Mouse (Mus musculus) brain, embryonic 14.5 days (tissue): ENCODE measurements around the gene Arid1a.

Experiments used
- CTCF ChIP-seq: fragments of 200-500 bp; IDR thresholded peaks from 2 replicates; pipeline ENCODE4 v1.5.1; 2012; ENCODE audit warnings: inconsistent platforms, mild to moderate bottlenecking, moderate library complexity, borderline replicate concordance; ENCODE audit not compliant: insufficient read depth, insufficient read length; ENCODE audit errors: extremely low read depth
- POLR2A ChIP-seq: fragments of 200-500 bp; IDR thresholded peaks from 2 replicates; pipeline ENCODE4 v1.6.1; 2012; ENCODE audit warnings: mild to moderate bottlenecking, inconsistent platforms, borderline replicate concordance; ENCODE audit not compliant: poor library complexity, insufficient read depth, insufficient read length, severe bottlenecking; ENCODE audit errors: extremely low read depth

DNA sequence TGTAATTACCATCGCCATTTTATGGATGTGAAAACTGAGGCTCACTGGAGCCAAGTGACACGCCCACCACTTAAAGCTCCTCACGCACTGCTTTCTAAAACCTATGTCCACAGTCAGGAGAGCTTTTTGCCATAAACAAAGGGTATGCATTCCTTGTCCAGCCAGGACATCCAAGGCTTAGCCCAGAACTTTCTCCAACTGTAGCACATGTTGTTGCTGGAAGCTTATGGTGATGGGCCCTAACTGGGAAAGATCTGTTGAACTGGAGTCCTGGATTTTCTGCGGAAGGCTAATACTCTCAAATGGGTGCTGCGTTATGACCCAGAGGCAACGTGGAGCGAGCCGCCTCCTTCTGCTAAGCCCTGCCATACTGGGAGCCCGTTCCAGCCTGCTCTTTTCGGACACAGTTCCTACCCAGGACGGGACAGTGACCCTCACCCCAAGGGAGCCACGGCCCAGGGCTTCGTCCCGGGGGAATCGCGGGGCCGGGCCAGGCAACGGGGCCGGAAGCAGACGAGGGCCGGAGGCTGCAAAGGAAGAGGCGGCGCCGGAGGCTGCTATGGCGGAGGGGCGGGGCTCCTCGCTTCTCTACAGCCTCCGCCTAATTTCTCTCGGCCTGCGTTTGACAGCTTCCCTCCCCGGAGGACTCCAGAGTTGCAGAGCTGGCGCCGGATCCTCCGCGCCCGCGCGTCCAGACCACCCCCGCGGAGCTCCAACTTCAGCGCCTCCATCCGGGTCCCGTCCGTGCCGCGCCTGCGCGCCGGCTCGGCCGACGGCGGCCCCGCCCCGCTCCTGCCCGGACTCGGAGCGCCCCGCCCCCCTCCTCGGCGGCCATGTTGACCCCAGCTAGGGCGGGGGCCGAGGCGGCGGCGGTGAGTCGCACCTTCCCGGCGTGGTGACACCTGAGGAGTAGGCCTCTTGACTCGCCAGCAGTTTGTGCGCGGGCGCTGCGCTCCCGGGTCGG, 84.4 kb downstream of the Arid1a start, which contains the start of gene Pigv:
- TF ChIP-seq CTCF: no peak
- no peak; the same call in 1 of the 2 replicates for TF ChIP-seq POLR2A
